Mouse (Mus musculus) layer of hippocampus, adult 18-20 months (tissue): ENCODE measurements at regions not wholly inside any gene's neighbourhood (a gene's known extent, or its start where the extent isn't known, plus 50 kb on each side); places are given as distances from the start of the nearest gene placed in this dataset.

ENCODE experiments used
- DNase-seq, 2 experiments: peaks; one replicate each; pipeline ENCODE4 v3.0.0; 2022; ENCODE audit warnings: low spot score in 2 of 2

GRCm38 (mm10) chr6:81173018-81173417, 750.5 kb upstream of the Gcfc2 start:
- DNase-seq: no peak

GRCm38 (mm10) chr6:81190218-81190617, 733.3 kb upstream of the Gcfc2 start:
- peak in 1 of 2 experiments; percentile 55 for DNase-seq

- no peak for DNase-seq
Measured at GRCm38 (mm10) chr6:81210521-81210920, 712.9 kb upstream of the Gcfc2 start.

GRCm38 (mm10) chr6:81230747-81231146, 692.7 kb upstream of the Gcfc2 start:
- no peak for DNase-seq

GRCm38 (mm10) chr6:81259878-81260277, 663.6 kb upstream of the Gcfc2 start:
- DNase-seq: no peak
